Mouse (Mus musculus) hindbrain, embryonic 15.5 days (tissue): ENCODE measurements around the gene Gm20721. TPM values are rescaled to one million over a fixed set of nuclear protein-coding genes. Genes with fewer than 3 reads are reported as not detected.
A peak's percentile ranks its signal among the peaks of the same experiment; 100 is the strongest.

Experiments used
- ATAC-seq: fragments of 200-750 bp; cut with Nextera tagmentation; 2 replicates; pipeline ENCODE4 v1.8.0; 2017; ENCODE audit warnings: low read depth, moderate number of reproducible peaks, moderate TSS enrichment; ENCODE audit not compliant: low FRiP score
- H3K27ac ChIP-seq: fragments of 300-500 bp; sonication (generic); replicated peaks from 2 replicates; pipeline ENCODE4 v1.5.1; 2015; ENCODE audit warnings: mild to moderate bottlenecking, inconsistent platforms
- H3K27me3 ChIP-seq: fragments of 300-500 bp; sonication (generic); 2 replicates; pipeline ENCODE4 v1.6.1; 2015; ENCODE audit warnings: control low read depth, inconsistent platforms
- H3K36me3 ChIP-seq: fragments of 300-500 bp; sonication (generic); 2 replicates; pipeline ENCODE4 v1.6.1; 2015; ENCODE audit warnings: control low read depth, inconsistent platforms
- H3K4me1 ChIP-seq: fragments of 300-500 bp; sonication (generic); replicated peaks from 2 replicates; pipeline ENCODE4 v1.6.1; 2015; ENCODE audit warnings: control low read depth, inconsistent platforms
- H3K4me2 ChIP-seq: fragments of 300-500 bp; sonication (generic); 2 replicates; pipeline ENCODE4 v1.6.1; 2015; ENCODE audit warnings: moderate library complexity, mild to moderate bottlenecking, inconsistent platforms
- H3K4me3 ChIP-seq: fragments of 300-500 bp; sonication (generic); 2 replicates; pipeline ENCODE4 v1.5.1; 2015; ENCODE audit warnings: mild to moderate bottlenecking, inconsistent platforms
- H3K9ac ChIP-seq: fragments of 300-500 bp; sonication (generic); 2 replicates; pipeline ENCODE4 v1.6.1; 2015; ENCODE audit warnings: inconsistent platforms
- H3K9me3 ChIP-seq: fragments of 300-500 bp; sonication (generic); 2 replicates; pipeline ENCODE4 v1.6.1; 2016; ENCODE audit warnings: control low read depth, inconsistent platforms
- WGBS: fragments of 180-500 bp; shearing (Covaris S2); methylation state at CpG from one replicate; pipeline ENCODE4 v1.1.7; 2015; 5-methylcytosine and 5-hydroxymethylcytosine counted together
- polyA plus RNA-seq: library from polyadenylated mRNA; unstranded; fragments of >200 nt; fragmentation: Nextera tagmentation; extraction: Ambion mirVana; gene quantifications from 2 replicates; pipeline ENCODE4 v1.2.1, GENCODE M21; 2015

Gm20721 gene
- polyA plus RNA-seq, 1 experiment from 2014 or later = 13.1 TPM

- H3K36me3 ChIP-seq = no peaks in the 10 kb centered on the region
- 9% methylated on average over 5 of the region's 5 CpGs for WGBS
- H3K27me3 ChIP-seq = peaks cover 4% of the 10 kb centered on the region; the same call in 1 of the 2 replicates
- H3K4me2 ChIP-seq = no peak overlapping the region
- no peak overlapping the region for H3K4me3 ChIP-seq
- no peak for ATAC-seq
- peaks cover 1% of the 10 kb centered on the region for H3K4me1 ChIP-seq
- no peaks in the 10 kb centered on the region for H3K9me3 ChIP-seq
- no peak overlapping the region for H3K27ac ChIP-seq
- no peak overlapping the region for H3K9ac ChIP-seq
These were observed 40.9 kb downstream of the Gm20721 start for GRCm38 (mm10) chr2:174305646-174306045.

GRCm38 (mm10) chr2:174302526-174302925 lies 44.0 kb downstream of the Gm20721 start:
- H3K36me3 ChIP-seq = no peaks in the 10 kb centered on the region
- H3K9me3 ChIP-seq = no peaks in the 10 kb centered on the region
- H3K27me3 ChIP-seq = peaks cover 17% of the 10 kb centered on the region
- H3K9ac ChIP-seq = no peak overlapping the region
- ATAC-seq = no peak
- WGBS = 42% methylated on average over 6 of the region's 6 CpGs
- H3K4me1 ChIP-seq = peaks cover 22% of the 10 kb centered on the region
- H3K27ac ChIP-seq = no peak overlapping the region
- H3K4me2 ChIP-seq = no peak overlapping the region
- H3K4me3 ChIP-seq = no peak overlapping the region

- H3K36me3 ChIP-seq = no peaks in the 10 kb centered on the region
- peaks cover 35% of the 10 kb centered on the region for H3K4me1 ChIP-seq
- 0 out of 2 replicates have a peak, but pooled peaks cover 3% of the 10 kb centered on the region for H3K9me3 ChIP-seq
- no peak for ATAC-seq
- H3K9ac ChIP-seq = no peak overlapping the region
- peak overlapping the region; percentile 32 for H3K4me3 ChIP-seq
- 51% methylated on average over 22 of the region's 22 CpGs for WGBS
- no peak overlapping the region for H3K27ac ChIP-seq
- peak overlapping the region; percentile 58 for H3K4me2 ChIP-seq
- peaks cover 21% of the 10 kb centered on the region for H3K27me3 ChIP-seq
These were observed 45.8 kb downstream of the Gm20721 start for GRCm38 (mm10) chr2:174300666-174301065.

- Histone ChIP-seq H3K4me1 (peaks cover 37% of the 10 kb centered on the region), H3K27me3 (peaks cover 21% of the 10 kb centered on the region), H3K4me3 (peak overlapping the region; percentile 32), H3K9ac (no peak overlapping the region), H3K36me3 (no peaks in the 10 kb centered on the region), H3K27ac (no peak overlapping the region), H3K4me2 (peak overlapping the region; percentile 58), H3K9me3 (peaks cover 5% of the 10 kb centered on the region; the same call in 1 of the 2 replicates)
- 61% methylated on average over 26 of the region's 27 CpGs for WGBS
- ATAC-seq = no peak
These were observed 46.3 kb downstream of the Gm20721 start for GRCm38 (mm10) chr2:174300186-174300585.

GRCm38 (mm10) chr2:174299771-174300160 lies 46.7 kb downstream of the Gm20721 start:
- peaks cover 9% of the 10 kb centered on the region; the same call in 1 of the 2 replicates for H3K9me3 ChIP-seq

GRCm38 (mm10) chr2:174299091-174299770 lies 47.3 kb downstream of the Gm20721 start:
- no peak overlapping the region for H3K9ac ChIP-seq
- WGBS = 58% methylated on average over 45 of the region's 48 CpGs
- peaks cover 9% of the 10 kb centered on the region; the same call in 1 of the 2 replicates for H3K9me3 ChIP-seq

More at GRCm38 (mm10) chr2:174299771-174300160, 46.7 kb downstream of the Gm20721 start:
- Histone ChIP-seq H3K4me2 (peak overlapping the region; percentile 58), H3K36me3 (no peaks in the 10 kb centered on the region), H3K27me3 (peaks cover 21% of the 10 kb centered on the region), H3K9ac (no peak overlapping the region), H3K27ac (no peak overlapping the region), H3K4me1 (peaks cover 37% of the 10 kb centered on the region), H3K4me3 (peak overlapping the region; percentile 32)
- ATAC-seq = no peak
- WGBS = 39% methylated on average over 34 of the region's 34 CpGs

GRCm38 (mm10) chr2:174298471-174298870 lies 48.0 kb downstream of the Gm20721 start:
- Histone ChIP-seq H3K36me3 (no peaks in the 10 kb centered on the region), H3K9ac (no peak overlapping the region), H3K27ac (no peak overlapping the region), H3K9me3 (peaks cover 9% of the 10 kb centered on the region; the same call in 1 of the 2 replicates), H3K4me2 (peak overlapping the region; percentile 58), H3K4me3 (peak overlapping the region; percentile 32), H3K27me3 (peaks cover 21% of the 10 kb centered on the region), H3K4me1 (peaks cover 38% of the 10 kb centered on the region)
- 47% methylated on average over 33 of the region's 33 CpGs for WGBS
- no peak for ATAC-seq

More at GRCm38 (mm10) chr2:174299091-174299770, 47.3 kb downstream of the Gm20721 start:
- peak overlapping the region; percentile 32 for H3K4me3 ChIP-seq
- peak overlapping the region; percentile 58 for H3K4me2 ChIP-seq
- H3K27me3 ChIP-seq = peaks cover 21% of the 10 kb centered on the region
- H3K4me1 ChIP-seq = peaks cover 37% of the 10 kb centered on the region
- ATAC-seq = no peak
- no peak overlapping the region for H3K27ac ChIP-seq
- no peaks in the 10 kb centered on the region for H3K36me3 ChIP-seq

- peaks cover 43% of the 10 kb centered on the region for H3K4me1 ChIP-seq
- WGBS = 64% methylated on average over 19 of the region's 19 CpGs
- H3K9me3 ChIP-seq = peaks cover 9% of the 10 kb centered on the region; the same call in 1 of the 2 replicates
- no peak for ATAC-seq
- 0 out of 2 replicates have a peak overlapping the region, but pooled peaks have one; percentile 58 for H3K4me2 ChIP-seq
- H3K4me3 ChIP-seq = peak overlapping the region; percentile 32; the same call in 1 of the 2 replicates
- H3K27ac ChIP-seq = no peak overlapping the region
- H3K27me3 ChIP-seq = peaks cover 21% of the 10 kb centered on the region
- no peaks in the 10 kb centered on the region for H3K36me3 ChIP-seq
- H3K9ac ChIP-seq = no peak overlapping the region
These were observed 48.7 kb downstream of the Gm20721 start for GRCm38 (mm10) chr2:174297851-174298250.

GRCm38 (mm10) chr2:174297086-174297571 lies 49.4 kb downstream of the Gm20721 start:
- peak overlapping the region; percentile 20 for H3K4me3 ChIP-seq
- WGBS = 64% methylated on average over 29 of the region's 29 CpGs
- peaks cover 21% of the 10 kb centered on the region for H3K27me3 ChIP-seq
- H3K4me1 ChIP-seq = peaks cover 50% of the 10 kb centered on the region
- no peak overlapping the region for H3K9ac ChIP-seq
- no peak overlapping the region for H3K27ac ChIP-seq
- peaks cover 9% of the 10 kb centered on the region; the same call in 1 of the 2 replicates for H3K9me3 ChIP-seq
- H3K4me2 ChIP-seq = peak overlapping the region; percentile 47
- no peaks in the 10 kb centered on the region for H3K36me3 ChIP-seq
- ATAC-seq = no peak

GRCm38 (mm10) chr2:174295900-174296465 lies 50.5 kb downstream of the Gm20721 start:
- 0 out of 2 replicates have a peak, but pooled peaks have one; percentile 12 for ATAC-seq
- peak overlapping the region; percentile 57 for H3K4me2 ChIP-seq
- peak overlapping the region; percentile 54 for H3K4me3 ChIP-seq
- peaks cover 21% of the 10 kb centered on the region for H3K27me3 ChIP-seq
- H3K9me3 ChIP-seq = peaks cover 9% of the 10 kb centered on the region; the same call in 1 of the 2 replicates
- H3K36me3 ChIP-seq = no peaks in the 10 kb centered on the region
- no peak overlapping the region for H3K27ac ChIP-seq
- 54% methylated on average over 29 of the region's 29 CpGs for WGBS
- H3K4me1 ChIP-seq = peaks cover 62% of the 10 kb centered on the region
- H3K9ac ChIP-seq = no peak overlapping the region; the same call in 1 of the 2 replicates

GRCm38 (mm10) chr2:174295175-174295899 lies 51.2 kb downstream of the Gm20721 start:
- Histone ChIP-seq H3K4me1 (peaks cover 64% of the 10 kb centered on the region), H3K4me3 (peak overlapping the region; percentile 54), H3K36me3 (no peaks in the 10 kb centered on the region), H3K4me2 (peak overlapping the region; percentile 57), H3K9me3 (peaks cover 9% of the 10 kb centered on the region; the same call in 1 of the 2 replicates), H3K27me3 (peaks cover 17% of the 10 kb centered on the region), H3K9ac (peak overlapping the region; percentile 57), H3K27ac (peak overlapping the region; percentile 83)
- 47% methylated on average over 36 of the region's 36 CpGs for WGBS
- peak; percentile 89 for ATAC-seq
